Mouse (Mus musculus) liver, embryonic 16.5 days (tissue): ENCODE data around the gene Vmn2r107. TPM values are rescaled to one million over a fixed set of nuclear protein-coding genes. Genes with fewer than 3 reads are reported as not detected.

ENCODE experiments used
- ATAC-seq: fragments of 200-750 bp; cut with Nextera tagmentation; 2 replicates; pipeline ENCODE4 v1.8.0; 2017; ENCODE audit warnings: low read depth, mild to moderate bottlenecking, moderate number of reproducible peaks, moderate library complexity
- H3K27ac ChIP-seq: fragments of 300-500 bp; sonication (generic); 2 replicates; pipeline ENCODE4 v1.5.1; 2014; ENCODE audit warnings: mild to moderate bottlenecking, low read length
- H3K27me3 ChIP-seq: fragments of 300-500 bp; sonication (generic); 2 replicates; pipeline ENCODE4 v1.6.1; 2014; ENCODE audit warnings: low read depth, low read length, mixed read lengths; ENCODE audit not compliant: control insufficient read depth, insufficient read depth
- H3K36me3 ChIP-seq: fragments of 300-500 bp; sonication (generic); 2 replicates; pipeline ENCODE4 v1.6.1; 2014; ENCODE audit warnings: mild to moderate bottlenecking; ENCODE audit not compliant: control insufficient read depth, insufficient read depth
- H3K4me1 ChIP-seq: fragments of 300-500 bp; sonication (generic); 2 replicates; pipeline ENCODE4 v1.6.1; 2014; ENCODE audit warnings: low read depth, low read length, mixed read lengths; ENCODE audit not compliant: control insufficient read depth
- H3K4me2 ChIP-seq: fragments of 300-500 bp; sonication (generic); 2 replicates; pipeline ENCODE4 v1.6.1; 2014; ENCODE audit warnings: low read depth, low read length, mixed read lengths
- H3K4me3 ChIP-seq: fragments of 300-500 bp; sonication (generic); 2 replicates; pipeline ENCODE4 v1.5.1; 2014; ENCODE audit warnings: low read depth, mild to moderate bottlenecking, low read length
- H3K9ac ChIP-seq: fragments of 300-500 bp; sonication (generic); 2 replicates; pipeline ENCODE4 v1.6.1; 2014; ENCODE audit warnings: low read depth, low read length
- H3K9me3 ChIP-seq: fragments of 300-500 bp; sonication (generic); replicated peaks from 2 replicates; pipeline ENCODE4 v1.6.1; 2016; ENCODE audit warnings: low read length; ENCODE audit not compliant: control insufficient read depth
- WGBS: fragments of 180-500 bp; shearing (Covaris S2); extraction: QIAGEN DNeasy Blood & Tissue Kit; methylation state at CpG from one replicate; pipeline ENCODE4 v1.1.7; 2014; ENCODE audit not compliant: insufficient replicate concordance; 5-methylcytosine and 5-hydroxymethylcytosine counted together
- polyA plus RNA-seq: library from polyadenylated mRNA; unstranded; fragments of >200 nt; fragmentation: Nextera tagmentation; extraction: Ambion mirVana; gene quantifications from 2 replicates; pipeline ENCODE4 v1.2.1, GENCODE M21; 2015

Gene Vmn2r107
- polyA plus RNA-seq, result not detected in 2 replicates

GRCm38 (mm10) chr17:20344942-20345341 lies at the start of gene Vmn2r107:
TSS of gene Vmn2r107 (plus strand) at chr17:20345242.
- H3K4me2 ChIP-seq, result no peak within 1 kb of the TSS
- H3K9me3 ChIP-seq, result no peaks in the 10 kb centered on the region
- no peaks in the 10 kb centered on the region for H3K36me3 ChIP-seq
- 22% methylated on average over 2 of the region's 2 CpGs for WGBS
- H3K4me1 ChIP-seq, result no peaks in the 10 kb centered on the region
- H3K9ac ChIP-seq, result no peak within 1 kb of the TSS
- ATAC-seq, result no peak
- no peaks in the 10 kb centered on the region for H3K27me3 ChIP-seq
- no peak within 1 kb of the TSS for H3K4me3 ChIP-seq
- no peak within 1 kb of the TSS for H3K27ac ChIP-seq

GRCm38 (mm10) chr17:20305790-20306189 lies 39.3 kb upstream of the Vmn2r107 start:
- Histone ChIP-seq H3K4me1 (no peaks in the 10 kb centered on the region), H3K27me3 (no peaks in the 10 kb centered on the region), H3K9me3 (no peaks in the 10 kb centered on the region), H3K27ac (no peak overlapping the region), H3K9ac (no peak overlapping the region), H3K4me3 (no peak overlapping the region), H3K36me3 (no peaks in the 10 kb centered on the region), H3K4me2 (no peak overlapping the region)
- ATAC-seq, result no peak
- 75% methylated on average over 1 of the region's 1 CpGs for WGBS

- no peak overlapping the region for H3K4me3 ChIP-seq
- 19% methylated on average over 2 of the region's 2 CpGs for WGBS
- H3K27me3 ChIP-seq, result no peaks in the 10 kb centered on the region
- no peaks in the 10 kb centered on the region for H3K4me1 ChIP-seq
- H3K9me3 ChIP-seq, result no peaks in the 10 kb centered on the region
- no peak overlapping the region for H3K4me2 ChIP-seq
- H3K9ac ChIP-seq, result no peak overlapping the region
- H3K36me3 ChIP-seq, result no peaks in the 10 kb centered on the region
- no peak overlapping the region for H3K27ac ChIP-seq
- no peak for ATAC-seq
Measured at GRCm38 (mm10) chr17:20399105-20399504, 54.1 kb downstream of the Vmn2r107 start.

GRCm38 (mm10) chr17:20413846-20414245 lies 68.8 kb downstream of the Vmn2r107 start, which contains the start of gene Vmn1r224:
TSS of gene Vmn1r224 (plus strand) at chr17:20414146.
- Histone ChIP-seq H3K9me3 (no peaks in the 10 kb centered on the region), H3K9ac (no peak within 1 kb of the TSS), H3K36me3 (no peaks in the 10 kb centered on the region), H3K27me3 (no peaks in the 10 kb centered on the region), H3K4me1 (no peaks in the 10 kb centered on the region), H3K4me3 (no peak within 1 kb of the TSS), H3K27ac (no peak within 1 kb of the TSS), H3K4me2 (no peak within 1 kb of the TSS)
- 13% methylated on average over 1 of the region's 1 CpGs for WGBS
- ATAC-seq, result no peak

Other genes with a start within 250 kb of the Vmn2r107 start
- gene Fpr-rs7, start 231.0 kb upstream of the Vmn2r107 start, polyA plus RNA-seq, result not detected in 2 replicates
- gene Fpr-rs6, start 162.1 kb upstream of the Vmn2r107 start, polyA plus RNA-seq, result not detected in 2 replicates
- not detected in 2 replicates for gene Vmn2r105, start 110.2 kb upstream of the Vmn2r107 start, polyA plus RNA-seq
- not detected in 2 replicates for gene Vmn2r106, start 59.7 kb upstream of the Vmn2r107 start, polyA plus RNA-seq
- gene Vmn1r224, start 68.9 kb downstream of the Vmn2r107 start, polyA plus RNA-seq, result not detected in 2 replicates
- gene Vmn2r108, start 136.1 kb downstream of the Vmn2r107 start, polyA plus RNA-seq, result not detected in 2 replicates
- not detected in 2 replicates for gene Vmn1r225, start 152.9 kb downstream of the Vmn2r107 start, polyA plus RNA-seq
- not detected in 2 replicates for gene Vmn2r109, start 219.5 kb downstream of the Vmn2r107 start, polyA plus RNA-seq